Mouse (Mus musculus): Measurements from ENCODE around the gene Map3k12. TPM values are rescaled to one million over a fixed set of nuclear protein-coding genes. Genes with fewer than 3 reads are reported as not detected.

Map3k12 gene
- polyA plus RNA-seq (2021; fragmentation: Nextera tagmentation): 28.2 and 31.6 TPM in 2 replicates
- long read RNA-seq, experiment 1, full-length matches to known transcripts: 22 of 60 reads
- long read RNA-seq, experiment 1, partial matches to known transcripts: 28 of 60 reads
- long read RNA-seq, experiment 1, other reads (novel, unspliced or antisense): 10 of 60 reads
- long read RNA-seq, experiment 2, full-length matches to known transcripts: 172 of 310 reads
- long read RNA-seq, experiment 2, partial matches to known transcripts: 44 of 310 reads
- long read RNA-seq, experiment 2, other reads (novel, unspliced or antisense): 94 of 310 reads

DNA sequence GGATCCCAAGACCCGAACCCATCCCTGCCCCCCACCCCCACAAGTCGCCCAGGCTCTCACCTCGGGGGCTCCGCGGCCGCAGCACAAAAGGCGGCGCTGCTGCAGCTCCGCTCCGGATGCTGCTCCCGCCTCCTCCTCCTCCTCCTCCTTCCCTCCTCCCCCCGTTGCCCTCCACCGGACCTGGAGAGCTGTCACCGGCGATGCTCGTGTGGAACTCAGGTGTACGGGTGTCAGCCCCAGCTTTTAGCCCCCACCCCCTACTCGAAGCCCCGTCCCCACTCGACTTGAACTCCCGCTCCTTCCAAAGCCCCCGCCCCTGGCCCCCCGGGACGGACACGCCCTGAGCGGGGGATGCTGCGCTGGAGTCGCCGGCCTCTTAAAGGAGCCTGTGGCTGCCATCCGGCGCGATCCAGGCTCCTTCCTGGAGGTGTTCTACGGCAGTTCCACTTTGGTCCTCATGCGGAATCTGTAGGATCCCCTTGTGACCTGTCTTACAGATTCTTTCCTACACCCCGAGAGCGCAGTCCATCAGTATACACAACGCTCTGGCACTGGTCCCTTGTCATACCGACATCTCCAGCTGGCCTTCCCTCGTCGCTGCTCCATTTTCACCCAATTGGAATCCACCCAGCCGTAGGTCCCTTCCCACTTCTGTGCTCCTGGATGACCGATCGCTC is at the start of gene Map3k12:
Map3k12 (minus strand) TSS at position 337 of the 677 bp plus-strand sequence.

DNA sequence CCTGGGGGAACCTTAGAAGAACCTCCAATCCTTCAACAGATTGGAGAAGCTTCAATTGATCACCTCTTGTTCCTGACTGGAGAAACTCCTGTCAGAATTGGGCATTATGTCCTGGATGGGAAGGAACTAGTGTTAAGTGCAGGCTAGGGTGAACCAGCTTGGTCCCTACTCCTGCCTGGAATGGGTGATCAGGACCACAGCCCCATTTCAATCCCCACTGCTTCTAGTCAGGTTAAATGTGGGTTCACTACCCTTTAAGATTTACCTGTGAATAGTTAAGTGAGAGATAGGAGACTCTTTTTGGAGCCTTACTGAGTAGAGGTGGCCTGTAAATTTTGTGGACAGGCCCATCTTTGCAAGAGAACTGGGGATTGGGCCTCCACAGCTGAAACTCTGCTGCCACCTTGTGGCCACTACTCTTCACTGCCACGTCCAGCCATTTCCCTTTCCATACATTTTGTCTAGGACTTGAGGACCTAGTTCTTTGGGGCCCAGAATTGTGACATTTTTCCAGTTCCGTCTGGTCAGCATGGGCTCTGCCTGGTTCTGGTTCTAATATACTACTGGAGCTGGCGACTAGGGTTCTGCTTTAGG is 8.1 kb upstream of the Map3k12 start, which contains the start of gene Npff:
Npff (minus strand) TSS at position 51 of the 594 bp plus-strand sequence.

DNA sequence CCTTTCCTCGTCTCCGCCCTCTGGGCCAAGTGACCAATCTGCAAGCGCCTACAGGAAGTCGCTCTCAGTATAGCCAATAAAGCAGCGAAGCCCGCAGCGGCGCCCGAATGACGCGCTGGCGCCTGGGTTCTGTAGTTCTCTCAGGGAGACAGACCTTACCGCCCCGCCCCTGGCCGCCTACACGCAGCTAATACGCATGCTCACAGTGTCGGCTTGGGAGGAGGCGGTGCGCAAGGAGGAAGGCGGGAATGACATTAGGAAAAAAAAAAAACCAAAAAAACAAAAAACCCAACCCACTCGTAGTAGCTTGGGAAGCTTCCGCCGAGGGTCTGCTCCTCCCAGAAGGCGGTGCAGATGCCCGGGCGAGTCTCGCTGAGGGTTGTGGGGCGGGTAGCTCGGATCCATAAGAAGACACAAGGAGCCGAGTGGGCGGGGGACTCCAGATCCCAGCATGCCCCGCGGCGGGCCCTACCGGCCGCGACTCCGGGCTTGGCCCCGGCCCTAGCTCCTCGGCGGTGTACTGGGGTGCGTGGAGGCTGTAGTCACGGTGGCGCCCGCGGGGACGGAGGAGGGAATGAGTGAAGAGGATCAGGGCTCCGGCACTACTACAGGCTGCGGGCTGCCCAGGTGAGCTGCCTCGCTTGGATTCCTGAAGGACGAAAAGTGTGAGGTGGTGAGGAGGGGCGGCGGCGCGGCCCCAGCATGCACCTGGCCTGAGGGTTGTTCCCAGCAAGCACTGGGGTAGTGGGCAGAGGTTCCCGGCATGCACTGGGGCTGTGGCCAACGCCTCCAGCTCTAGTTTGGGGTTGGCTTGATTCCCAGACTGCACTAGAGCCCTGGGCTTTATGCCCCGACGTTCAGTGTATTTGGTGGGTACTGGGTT is 1.4 kb upstream of the Map3k12 start, which contains the start of gene Tarbp2:
Tarbp2 (plus strand) TSS at position 217 of the 883 bp plus-strand sequence.

DNA sequence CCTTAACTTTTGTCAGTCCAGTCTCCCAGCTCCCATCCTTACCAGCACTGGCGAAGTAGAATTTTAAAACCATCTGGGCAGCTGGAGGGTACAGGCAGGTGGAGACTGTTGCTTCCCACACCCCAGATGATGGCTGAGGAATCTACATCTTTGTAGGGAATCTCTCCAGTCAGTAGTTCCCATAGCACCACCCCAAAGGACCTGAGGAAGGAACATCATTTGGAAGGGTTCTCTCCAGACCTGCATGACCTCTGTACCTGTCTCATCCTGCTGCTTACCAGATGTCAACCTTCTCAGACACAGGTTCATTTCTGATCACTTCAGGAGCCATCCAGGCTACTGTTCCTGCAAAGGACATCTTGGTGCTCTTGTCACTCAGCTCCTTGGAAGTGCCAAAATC is 13.4 kb downstream of the Map3k12 start, which contains the start of gene Gm10337:
Gm10337 (plus strand) TSS at position 276 of the 400 bp plus-strand sequence.

DNA sequence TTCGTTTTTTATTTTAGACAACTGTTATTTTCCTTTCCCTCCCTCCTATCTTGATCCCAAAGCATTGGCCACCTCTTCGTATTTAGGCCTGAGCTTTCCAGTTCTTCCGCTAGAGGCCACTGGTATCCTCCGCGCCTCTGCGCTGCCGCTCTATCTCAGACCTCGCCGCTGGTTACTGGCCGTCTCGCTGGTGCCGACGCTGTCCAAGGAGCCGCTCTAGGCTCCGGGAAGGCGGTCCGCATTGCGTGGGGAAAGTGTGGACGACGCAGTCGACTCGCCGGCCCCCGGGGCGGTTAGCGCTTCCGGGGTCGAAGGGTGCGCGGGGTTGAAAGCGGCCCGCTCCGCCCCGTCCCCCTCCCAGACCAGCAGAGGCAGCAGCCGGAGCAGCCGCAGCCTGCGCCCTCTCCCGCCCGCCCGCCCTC is 46.7 kb downstream of the Map3k12 start, which contains the start of gene Pcbp2:
Pcbp2 (plus strand) TSS at position 357 of the 422 bp plus-strand sequence.

DNA sequence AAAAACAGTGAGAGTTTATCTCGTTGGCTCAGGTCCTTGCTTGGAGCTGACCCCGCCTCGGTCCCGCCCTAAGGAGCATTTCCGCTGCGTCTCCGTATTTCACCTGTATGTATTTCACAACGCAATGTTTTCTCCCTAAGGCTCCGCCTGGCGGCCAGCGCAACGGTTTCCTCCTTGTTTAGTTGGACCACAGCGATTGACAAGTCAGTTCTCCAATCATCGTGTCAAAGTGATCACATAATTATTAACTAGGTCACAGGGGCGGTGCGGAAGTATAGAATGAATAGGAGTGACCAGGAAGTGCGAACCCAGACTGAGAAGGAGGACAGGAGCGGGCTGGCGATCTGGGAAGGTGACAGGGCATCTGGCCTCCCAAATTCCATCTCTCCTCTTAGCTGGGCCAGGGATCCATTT is 58.0 kb downstream of the Map3k12 start, which contains the start of gene Prr13:
Prr13 (plus strand) TSS at position 125 of the 414 bp plus-strand sequence.

Other genes with a start within 250 kb of the Map3k12 start
- not detected in 2 replicates for gene Gm9918, start 246.5 kb downstream of the Map3k12 start, polyA plus RNA-seq (2021; fragmentation: Nextera tagmentation)
- gene Mfsd5, start 237.6 kb downstream of the Map3k12 start, polyA plus RNA-seq (2021; fragmentation: Nextera tagmentation): 36.2 and 40.4 TPM in 2 replicates
- 0.43 and 1.2 TPM in 2 replicates for gene Espl1, start 220.8 kb downstream of the Map3k12 start, polyA plus RNA-seq (2021; fragmentation: Nextera tagmentation)
- gene Pfdn5, start 190.9 kb downstream of the Map3k12 start, polyA plus RNA-seq (2021; fragmentation: Nextera tagmentation): 1,324 and 1,439 TPM in 2 replicates
- gene Myg1, start 185.4 kb downstream of the Map3k12 start, polyA plus RNA-seq (2021; fragmentation: Nextera tagmentation): 66.8 and 72.5 TPM in 2 replicates
- gene Aaas, start 166.3 kb downstream of the Map3k12 start, polyA plus RNA-seq (2021; fragmentation: Nextera tagmentation): 17.5 and 18.6 TPM in 2 replicates
- gene Sp7, start 149.9 kb downstream of the Map3k12 start, polyA plus RNA-seq (2021; fragmentation: Nextera tagmentation): 0.64 and 0.93 TPM in 2 replicates
- 0.82 and 0.83 TPM in 2 replicates for gene Sp1, start 110.9 kb downstream of the Map3k12 start, polyA plus RNA-seq (2021; fragmentation: Nextera tagmentation)
- gene Amhr2, start 71.7 kb downstream of the Map3k12 start, polyA plus RNA-seq (2021; fragmentation: Nextera tagmentation): 0.65 and 0.93 TPM in 2 replicates
- gene Prr13, start 58.0 kb downstream of the Map3k12 start, polyA plus RNA-seq (2021; fragmentation: Nextera tagmentation): 88.3 and 96.2 TPM in 2 replicates
- gene Pcbp2, start 46.5 kb downstream of the Map3k12 start, polyA plus RNA-seq (2021; fragmentation: Nextera tagmentation): 97.3 and 100 TPM in 2 replicates
- not detected in 2 replicates for gene Gm10337, start 13.3 kb downstream of the Map3k12 start, polyA plus RNA-seq (2021; fragmentation: Nextera tagmentation)
- 13.2 and 15.6 TPM in 2 replicates for gene Tarbp2, start 1.1 kb upstream of the Map3k12 start, polyA plus RNA-seq (2021; fragmentation: Nextera tagmentation)
- gene Npff, start 7.9 kb upstream of the Map3k12 start, polyA plus RNA-seq (2021; fragmentation: Nextera tagmentation): not detected in 2 replicates
- gene Gm28047, start 108.0 kb upstream of the Map3k12 start, polyA plus RNA-seq (2021; fragmentation: Nextera tagmentation): 0.49 and 0.65 TPM in 2 replicates
- 19.9 and 23.1 TPM in 2 replicates for gene Atf7, start 108.4 kb upstream of the Map3k12 start, polyA plus RNA-seq (2021; fragmentation: Nextera tagmentation)
- 338 and 403 TPM in 2 replicates for gene Atp5g2, start 155.3 kb upstream of the Map3k12 start, polyA plus RNA-seq (2021; fragmentation: Nextera tagmentation)
- 46.5 and 48.5 TPM in 2 replicates for gene Calcoco1, start 205.1 kb upstream of the Map3k12 start, polyA plus RNA-seq (2021; fragmentation: Nextera tagmentation)

Measured in layer of hippocampus, adult 6 months (tissue).